Mouse (Mus musculus): ENCODE measurements around the gene Hist2h4. TPM values are rescaled to one million over a fixed set of nuclear protein-coding genes. Genes with fewer than 3 reads are reported as not detected.

The Hist2h4 gene
- polyA plus RNA-seq, 3 experiments from 2014 or later: 1.3 to 7.4 (median 5.9) TPM

DNA sequence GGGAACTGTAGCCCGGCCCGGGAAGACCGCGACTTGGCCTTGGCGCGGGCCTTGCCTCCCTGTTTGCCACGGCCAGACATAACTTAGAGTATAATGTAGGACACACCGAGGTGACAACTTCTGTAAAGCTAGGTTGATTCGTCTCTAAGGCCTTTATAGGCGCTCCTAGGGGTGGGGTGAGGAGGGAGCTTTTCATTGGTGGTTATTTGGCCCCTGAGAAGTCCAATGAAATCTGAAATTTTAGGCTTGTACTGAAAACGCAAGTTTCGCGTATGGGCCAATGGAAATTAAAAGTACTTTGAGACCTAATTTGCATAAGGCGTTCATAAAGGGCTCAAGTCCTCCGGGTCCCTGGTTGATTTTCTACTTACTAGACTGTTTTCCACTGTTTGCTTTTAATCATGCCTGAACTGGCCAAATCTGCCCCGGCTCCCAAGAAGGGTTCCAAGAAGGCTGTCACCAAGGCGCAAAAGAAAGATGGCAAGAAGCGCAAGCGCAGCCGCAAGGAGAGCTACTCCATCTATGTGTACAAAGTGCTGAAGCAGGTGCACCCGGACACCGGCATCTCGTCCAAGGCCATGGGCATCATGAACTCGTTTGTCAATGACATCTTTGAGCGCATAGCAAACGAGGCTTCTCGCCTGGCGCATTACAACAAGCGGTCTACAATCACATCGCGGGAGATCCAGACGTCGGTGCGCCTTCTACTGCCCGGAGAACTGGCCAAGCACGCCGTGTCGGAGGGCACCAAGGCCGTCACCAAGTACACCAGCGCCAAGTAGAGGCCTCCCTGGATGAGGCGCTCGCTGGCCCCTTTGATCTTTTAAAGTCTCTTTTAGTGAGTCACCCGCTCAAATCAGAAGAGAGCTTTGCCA is 42.1 kb downstream of the Hist2h4 start, which contains the start of the genes Hist2h2ac and Hist2h2be:
Gene Hist2h2ac, minus strand, starts transcription at position 116 of the 875 bp plus-strand sequence.
Gene Hist2h2be, plus strand, starts transcription at position 355 of the 875 bp plus-strand sequence.
- peak; percentile 79 for ATAC-seq

DNA sequence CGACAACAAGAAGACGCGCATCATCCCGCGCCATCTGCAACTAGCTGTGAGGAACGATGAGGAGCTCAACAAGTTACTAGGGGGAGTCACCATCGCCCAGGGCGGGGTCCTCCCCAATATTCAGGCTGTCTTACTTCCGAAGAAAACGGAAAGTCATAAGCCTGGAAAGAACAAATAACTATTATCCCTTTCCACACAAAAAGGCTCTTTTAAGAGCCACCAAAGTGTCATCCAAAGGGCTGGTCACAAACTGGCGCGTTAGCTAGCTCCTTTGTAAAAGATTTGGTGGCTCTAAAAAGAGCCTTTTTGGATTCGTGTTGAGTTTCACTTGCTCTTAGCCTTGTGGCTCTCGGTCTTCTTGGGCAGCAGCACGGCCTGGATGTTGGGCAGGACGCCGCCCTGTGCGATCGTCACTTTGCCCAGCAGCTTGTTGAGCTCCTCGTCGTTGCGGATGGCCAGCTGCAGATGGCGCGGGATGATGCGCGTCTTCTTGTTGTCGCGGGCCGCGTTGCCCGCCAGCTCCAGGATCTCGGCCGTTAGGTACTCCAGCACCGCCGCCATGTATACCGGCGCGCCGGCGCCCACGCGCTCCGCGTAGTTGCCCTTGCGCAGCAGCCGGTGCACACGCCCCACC is 42.9 kb downstream of the Hist2h4 start:
- ATAC-seq: peak; percentile 9

DNA sequence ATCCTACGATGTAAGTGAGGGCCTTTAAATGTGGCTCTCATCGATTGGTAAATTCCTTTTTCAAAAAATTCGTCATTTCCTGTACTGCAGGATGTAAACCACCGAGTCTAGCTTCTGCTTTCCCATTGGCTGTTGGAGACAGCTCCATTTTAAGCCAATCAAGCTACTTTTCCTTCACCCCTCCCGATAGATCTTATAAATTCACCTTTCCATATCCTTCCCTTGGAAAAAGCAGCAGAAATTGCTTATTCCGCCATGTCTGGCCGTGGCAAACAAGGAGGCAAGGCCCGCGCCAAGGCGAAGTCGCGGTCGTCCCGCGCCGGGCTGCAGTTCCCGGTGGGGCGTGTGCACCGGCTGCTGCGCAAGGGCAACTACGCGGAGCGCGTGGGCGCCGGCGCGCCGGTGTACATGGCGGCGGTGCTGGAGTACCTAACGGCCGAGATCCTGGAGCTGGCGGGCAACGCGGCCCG is 43.4 kb downstream of the Hist2h4 start, which contains the start of the genes Bola1 and Hist2h2ab:
Gene Bola1, minus strand, starts transcription at position 49 of the 470 bp plus-strand sequence.
Gene Hist2h2ab, plus strand, starts transcription at position 205 of the 470 bp plus-strand sequence.
- peak; percentile 77 for ATAC-seq

DNA sequence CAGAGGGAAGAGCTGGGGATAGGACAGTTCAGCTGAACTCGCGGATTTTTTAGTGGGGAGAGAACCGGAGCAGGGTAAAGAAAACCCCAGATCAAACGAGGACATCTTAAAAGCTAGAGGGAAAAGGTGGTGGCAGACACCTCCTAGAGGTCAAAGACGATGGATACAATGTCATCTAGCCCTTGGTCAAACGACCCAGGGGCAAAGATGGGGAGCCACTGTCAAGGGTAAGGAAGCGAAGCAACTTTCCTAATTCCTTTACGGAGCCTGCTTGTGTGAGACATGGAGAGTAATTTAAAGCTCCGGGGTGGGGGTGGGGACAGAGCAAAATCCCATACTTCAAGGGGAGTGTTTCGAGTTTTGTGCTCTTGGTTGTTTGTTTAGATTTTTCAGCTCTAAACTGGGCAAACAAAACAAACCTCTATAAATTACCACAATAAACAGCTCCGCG is 43.9 kb downstream of the Hist2h4 start:
- peak; percentile 19 for ATAC-seq

Other genes starting within 250 kb of the Hist2h4 start
- 10 to 100 TPM; 21.2 to 23.9 (median 23.9) TPM for gene Vps45, start 204.8 kb downstream of the Hist2h4 start, polyA plus RNA-seq (2017; shearing (Covaris generic))
- gene Otud7b, start 158.8 kb downstream of the Hist2h4 start, polyA plus RNA-seq (2017; shearing (Covaris generic)): 10 to 100 TPM in 1 of 3 experiments, 1 to 10 TPM in 2; 7.4 to 13.1 (median 9.9) TPM
- gene Mtmr11, start 101.3 kb downstream of the Hist2h4 start, polyA plus RNA-seq (2017; shearing (Covaris generic)): 1 to 10 TPM; 1.8 to 2.6 (median 2.0) TPM
- gene Sf3b4, start 91.0 kb downstream of the Hist2h4 start, polyA plus RNA-seq (2017; shearing (Covaris generic)): 10 to 100 TPM; 53.4 to 82.6 (median 56.6) TPM
- gene Sv2a, start 82.2 kb downstream of the Hist2h4 start, polyA plus RNA-seq (2017; shearing (Covaris generic)): 1 to 10 TPM; 1.2 to 1.5 (median 1.4) TPM
- 10 to 100 TPM; 23.4 to 36.1 (median 32.1) TPM for gene Bola1, start 43.6 kb downstream of the Hist2h4 start, polyA plus RNA-seq (2017; shearing (Covaris generic))
- 1 to 10 TPM in 1 of 3 experiments, not detected in 2; 1.4 TPM for gene Hist2h2ab, start 43.4 kb downstream of the Hist2h4 start, polyA plus RNA-seq (2017; shearing (Covaris generic))
- gene Hist2h2ac, start 42.4 kb downstream of the Hist2h4 start, polyA plus RNA-seq (2017; shearing (Covaris generic)): 10 to 100 TPM in 1 of 3 experiments, 1 to 10 TPM in 2; 7.4 to 11.6 (median 8.1) TPM
- gene Hist2h2be, start 42.2 kb downstream of the Hist2h4 start, polyA plus RNA-seq (2017; shearing (Covaris generic)): 1 to 10 TPM in 2 of 3 experiments, under 1 TPM in 1; 0.38 to 2.2 (median 2.0) TPM
- gene Hist2h3c2, start 24.2 kb downstream of the Hist2h4 start, polyA plus RNA-seq (2017; shearing (Covaris generic)): 1 to 10 TPM in 1 of 3 experiments, not detected in 2; 1.5 TPM
- 100 to 1,000 TPM in 1 of 3 experiments, 10 to 100 TPM in 2; 36.1 to 104 (median 53.6) TPM for gene Hist2h2aa2, start 23.0 kb downstream of the Hist2h4 start, polyA plus RNA-seq (2017; shearing (Covaris generic))
- 10 to 100 TPM in 2 of 3 experiments, 1 to 10 TPM in 1; 9.6 to 22.0 (median 11.1) TPM for gene Hist2h2aa1, start 17.8 kb downstream of the Hist2h4 start, polyA plus RNA-seq (2017; shearing (Covaris generic))
- not detected for gene Hist2h3c1, start 16.6 kb downstream of the Hist2h4 start, polyA plus RNA-seq (2017; shearing (Covaris generic))
- 10 to 100 TPM in 1 of 3 experiments, 1 to 10 TPM in 2; 4.8 to 44.5 (median 9.0) TPM for gene Hist2h3b, start 5.3 kb upstream of the Hist2h4 start, polyA plus RNA-seq (2017; shearing (Covaris generic))
- 10 to 100 TPM in 2 of 3 experiments, 1 to 10 TPM in 1; 5.7 to 28.2 (median 20.9) TPM for gene Hist2h2bb, start 6.4 kb upstream of the Hist2h4 start, polyA plus RNA-seq (2017; shearing (Covaris generic))
- under 1 TPM in 1 of 3 experiments, not detected in 2; 0.43 TPM for gene Fcgr1, start 30.7 kb upstream of the Hist2h4 start, polyA plus RNA-seq (2017; shearing (Covaris generic))
- not detected for gene BC107364, start 189.0 kb upstream of the Hist2h4 start, polyA plus RNA-seq (2017; shearing (Covaris generic))

All from inflammation-experienced regulatory T-cells, adult 6 months (primary cell).